Mouse (Mus musculus) T-helper 1 cell (primary cell): ENCODE data around the gene Safb.

Experiments used
- in situ Hi-C: fragments of 300-600 bp; cut with MboI, MseI; formaldehyde crosslinking; loops from one replicate; pipeline ENCODE4 v1.15.1; 2025; ENCODE audit warnings: high pct_unique_total_duplicates

Gene Safb

DNA sequence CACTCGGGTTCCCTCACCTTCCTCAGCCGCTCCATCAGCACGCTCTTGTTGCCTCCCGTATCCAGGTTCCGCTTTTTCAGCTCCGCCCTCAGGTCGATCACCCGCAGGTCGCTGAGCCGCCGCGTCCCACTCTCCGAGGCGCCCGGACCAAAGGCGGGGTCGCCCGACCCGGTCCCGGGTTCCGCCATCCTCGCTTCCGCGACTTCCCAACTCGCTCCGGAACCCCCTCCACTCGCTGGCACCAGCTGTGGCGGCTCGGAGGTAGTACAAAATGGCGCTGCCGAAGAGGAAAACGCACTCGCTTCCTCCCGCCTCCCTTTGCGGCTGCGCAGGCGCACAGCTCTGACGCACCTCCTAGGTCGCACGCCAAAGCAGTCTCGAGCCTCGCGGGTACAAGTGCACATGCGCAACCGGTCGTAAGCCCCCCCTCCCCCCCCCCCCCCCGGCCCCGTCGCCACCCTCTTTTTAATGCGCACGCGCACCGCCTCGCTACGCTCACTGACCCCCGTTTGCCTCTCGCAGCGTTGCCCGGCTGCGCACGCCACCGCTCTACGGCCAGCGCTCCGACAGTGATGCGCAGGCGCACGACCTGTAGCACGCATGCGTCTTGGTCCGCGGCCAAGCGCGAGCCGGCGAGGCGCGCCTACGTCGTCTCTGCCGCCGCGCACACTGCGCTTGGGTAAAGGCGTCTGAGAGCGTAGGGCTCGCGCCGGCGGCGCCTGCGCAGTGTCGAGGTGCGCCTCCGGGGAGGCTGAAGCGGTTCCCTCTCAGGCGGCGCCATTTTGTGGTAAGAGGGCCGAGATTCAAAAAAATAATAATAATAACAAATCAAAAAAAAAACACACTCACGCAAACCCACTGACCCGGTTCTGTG lies at the start of gene Safb, which contains the start of gene Safb2:
TSS of gene Safb (plus strand) at position 569 of the 874 bp plus-strand sequence.
TSS of gene Safb2 (minus strand) at position 329 of the 874 bp plus-strand sequence.
- in situ Hi-C loops: loop anchor here (5.0 kb wide), 1 partner anchor 88 kb away; the partner anchor contains the start of gene Ranbp3

DNA sequence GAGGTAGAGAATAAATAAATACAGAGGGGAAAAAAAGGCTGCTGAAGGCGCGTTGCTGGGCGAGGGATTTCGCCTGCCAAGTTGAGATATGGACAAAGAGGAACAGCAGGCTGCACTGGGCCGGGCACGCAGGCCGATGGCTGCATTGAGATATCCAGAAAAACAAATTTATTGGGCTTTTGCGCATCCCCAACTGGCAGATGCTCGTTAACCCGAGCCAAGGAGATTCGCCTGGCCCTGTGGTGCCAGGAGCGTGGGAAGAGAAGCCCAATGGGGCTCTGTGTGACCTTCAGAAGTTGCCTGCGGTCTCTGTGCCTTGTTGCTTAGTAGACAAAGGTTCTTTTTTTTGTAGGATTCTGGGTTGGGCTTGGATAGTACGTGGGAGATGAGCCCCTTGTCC lies 48.4 kb upstream of the Safb start:
- in situ Hi-C loops: no loop called here

DNA sequence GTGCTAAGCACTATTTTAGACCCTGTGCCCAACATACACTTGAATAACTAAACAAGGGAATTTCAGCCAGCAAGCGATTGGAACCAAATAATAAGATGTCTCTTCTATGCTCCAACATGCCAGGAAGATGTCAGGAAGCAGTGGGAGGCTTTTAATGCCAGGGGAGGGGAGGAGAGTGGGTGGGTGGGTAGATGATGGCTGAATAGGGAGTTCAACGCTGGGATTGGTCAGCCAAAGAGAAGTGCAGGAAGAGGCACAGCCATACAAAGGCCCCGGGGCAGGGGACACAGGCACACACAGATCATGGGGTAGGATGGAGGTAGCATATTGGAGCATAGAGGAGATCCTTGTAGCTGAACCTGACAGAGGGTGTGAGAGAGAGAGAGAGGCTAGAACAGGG lies 47.8 kb upstream of the Safb start:
- in situ Hi-C loops: no loop called here

GRCm38 (mm10) chr17:56537912-56538311 lies 46.7 kb upstream of the Safb start:
- in situ Hi-C loops: no loop called here

DNA sequence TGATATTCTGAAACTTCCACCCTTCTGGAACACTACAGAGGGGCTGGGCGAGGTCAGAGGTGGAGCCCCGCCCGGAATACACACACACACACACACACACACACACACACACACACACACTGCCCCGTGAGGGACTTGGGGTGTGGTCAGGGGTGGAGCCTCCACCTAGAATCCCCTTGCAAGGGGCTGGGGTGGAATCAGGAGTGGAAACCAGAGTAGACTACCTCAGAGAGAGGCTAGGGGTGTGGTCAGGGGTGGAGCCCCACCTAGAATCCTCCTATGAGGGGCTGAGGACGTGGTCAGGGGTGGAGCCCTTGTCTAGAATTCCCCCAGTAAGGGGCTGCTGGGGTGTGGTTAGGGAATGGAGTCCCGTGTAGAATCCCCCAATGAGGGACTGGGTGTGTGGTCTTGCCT lies 44.1 kb upstream of the Safb start:
- in situ Hi-C loops: no loop called here

DNA sequence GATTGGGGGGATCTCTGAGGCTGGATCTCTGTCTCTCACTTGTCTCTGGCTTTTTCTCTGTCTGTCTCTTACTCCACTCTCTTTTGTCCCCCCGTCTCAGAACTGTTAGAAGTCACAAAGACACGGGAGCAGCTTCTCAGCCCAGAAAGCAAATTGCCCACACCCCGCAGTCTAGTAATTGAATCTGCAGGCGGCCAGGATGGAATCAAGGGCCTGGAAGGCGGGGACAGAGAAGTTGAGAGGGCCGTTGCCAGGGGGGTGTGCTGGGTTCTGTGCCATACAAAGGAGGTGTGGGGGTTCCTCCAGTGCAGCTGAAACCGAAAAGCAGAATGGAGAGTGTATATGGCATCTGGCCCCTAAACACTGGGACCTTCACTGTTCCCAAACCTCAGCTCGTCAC lies 41.9 kb upstream of the Safb start:
- in situ Hi-C loops: no loop called here

- in situ Hi-C loops: no loop called here
Measured at GRCm38 (mm10) chr17:56543684-56544224, 40.9 kb upstream of the Safb start.

DNA sequence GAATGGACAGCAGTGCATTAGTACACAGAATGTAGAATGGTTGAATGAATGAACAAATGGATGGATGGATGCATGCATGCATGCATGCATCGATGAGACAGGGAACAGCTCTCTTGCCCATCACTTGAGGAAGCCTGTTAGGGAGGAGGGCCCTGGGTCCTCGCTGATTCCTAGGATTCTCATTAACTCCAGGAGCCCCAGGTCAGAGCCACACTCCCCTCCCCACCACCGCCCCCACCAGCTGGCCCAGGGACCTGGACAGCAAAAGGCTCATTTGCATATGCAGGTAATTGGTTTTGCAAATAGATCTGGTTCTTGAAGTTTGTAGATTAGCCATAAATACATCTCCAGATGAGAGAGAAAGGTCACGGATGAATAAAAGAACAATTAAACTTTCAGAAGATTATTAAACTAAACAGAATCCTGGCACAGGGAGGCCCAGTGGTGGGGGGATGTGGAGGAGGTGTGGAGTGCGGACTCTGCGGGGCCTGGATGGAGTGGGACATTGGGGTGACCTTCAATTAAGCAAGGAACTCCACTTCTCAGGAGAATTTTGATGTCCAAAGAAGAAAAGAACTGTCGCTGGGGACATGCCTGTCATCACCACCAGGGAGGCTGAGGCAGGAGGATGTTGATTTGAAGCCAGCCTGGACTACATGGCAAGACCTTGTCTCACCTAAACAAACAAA lies 39.8 kb upstream of the Safb start:
- in situ Hi-C loops: loop anchor here (5.0 kb wide), 1 partner anchor 38 kb away; no protein-coding TSS in a partner anchor

DNA sequence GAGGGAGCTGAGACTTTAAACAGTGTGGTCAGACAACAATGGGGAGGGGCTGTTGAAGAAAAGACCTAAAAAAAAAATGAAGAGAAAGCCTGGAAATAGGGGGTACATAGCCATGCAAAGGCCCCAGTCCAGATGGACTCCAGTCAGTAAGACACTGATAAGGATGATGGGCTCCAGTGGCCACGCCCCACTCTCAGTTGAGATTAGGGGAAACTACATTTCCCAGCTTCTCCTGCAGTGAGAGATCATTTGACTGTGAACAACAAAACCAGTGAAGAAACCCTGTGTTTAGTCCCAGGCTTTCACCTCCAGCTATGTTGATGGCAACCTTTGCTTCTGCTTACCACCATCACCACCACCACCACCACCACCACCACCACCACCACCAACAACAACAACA lies 38.7 kb upstream of the Safb start:
- in situ Hi-C loops: loop anchor here (5.0 kb wide), 1 partner anchor 39 kb away; no protein-coding TSS in a partner anchor

DNA sequence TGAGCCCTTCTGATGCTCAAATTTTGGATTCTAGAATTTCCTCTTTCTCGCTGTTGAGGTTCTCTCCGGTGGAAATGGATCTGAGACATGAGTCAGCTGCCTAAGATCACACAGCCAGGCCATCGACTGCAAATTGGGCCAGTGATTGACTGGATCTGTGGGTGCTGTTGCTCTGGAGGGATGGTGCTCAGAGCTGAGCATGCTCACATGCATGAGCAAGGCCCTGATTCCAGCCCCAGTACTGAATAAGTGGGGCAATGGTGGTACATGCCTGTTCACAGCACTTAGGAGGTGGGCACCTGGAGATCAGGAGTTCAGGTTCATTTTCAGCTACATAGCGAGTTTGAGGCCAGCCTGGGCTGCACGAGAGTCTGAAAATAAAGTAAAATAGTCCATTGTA lies 38.0 kb upstream of the Safb start:
- in situ Hi-C loops: loop anchor here (5.0 kb wide), 1 partner anchor 39 kb away; no protein-coding TSS in a partner anchor

DNA sequence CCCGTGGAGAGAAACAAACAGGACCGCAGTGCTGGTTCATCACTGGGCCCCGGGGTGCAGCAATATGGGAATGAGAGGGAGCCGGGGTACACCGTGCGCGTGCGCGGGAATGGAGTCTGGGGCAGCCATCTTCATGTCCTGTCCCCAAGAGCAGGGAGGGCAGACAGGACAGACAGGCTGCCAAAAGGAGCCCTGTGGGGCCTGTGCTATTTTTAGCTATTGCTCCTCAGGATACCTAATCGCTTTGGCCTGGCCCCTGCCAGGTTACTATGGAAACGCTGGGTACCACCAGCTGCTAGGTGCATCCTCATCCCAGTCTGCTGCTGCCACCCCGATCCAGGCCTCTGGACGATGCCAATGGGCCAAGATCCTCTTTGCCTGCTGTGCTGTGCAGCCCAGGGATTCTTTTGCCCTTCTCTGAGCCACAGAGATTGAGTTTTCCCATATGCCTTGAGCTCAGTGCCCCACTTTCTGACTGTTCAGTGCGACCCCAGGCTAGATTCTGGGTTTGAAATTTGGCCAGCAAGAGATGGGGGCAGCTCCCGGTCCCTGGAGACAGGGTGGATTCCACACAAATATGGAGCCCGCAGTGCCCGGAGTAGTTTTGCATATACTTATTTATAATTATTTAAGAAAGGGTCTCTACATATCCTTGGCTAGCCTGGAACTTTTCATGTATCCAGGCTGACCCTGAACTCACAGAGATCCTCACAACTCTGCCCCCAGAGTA lies 37.3 kb upstream of the Safb start:
- in situ Hi-C loops: loop anchor here (5.0 kb wide), 1 partner anchor 40 kb away; no protein-coding TSS in a partner anchor

DNA sequence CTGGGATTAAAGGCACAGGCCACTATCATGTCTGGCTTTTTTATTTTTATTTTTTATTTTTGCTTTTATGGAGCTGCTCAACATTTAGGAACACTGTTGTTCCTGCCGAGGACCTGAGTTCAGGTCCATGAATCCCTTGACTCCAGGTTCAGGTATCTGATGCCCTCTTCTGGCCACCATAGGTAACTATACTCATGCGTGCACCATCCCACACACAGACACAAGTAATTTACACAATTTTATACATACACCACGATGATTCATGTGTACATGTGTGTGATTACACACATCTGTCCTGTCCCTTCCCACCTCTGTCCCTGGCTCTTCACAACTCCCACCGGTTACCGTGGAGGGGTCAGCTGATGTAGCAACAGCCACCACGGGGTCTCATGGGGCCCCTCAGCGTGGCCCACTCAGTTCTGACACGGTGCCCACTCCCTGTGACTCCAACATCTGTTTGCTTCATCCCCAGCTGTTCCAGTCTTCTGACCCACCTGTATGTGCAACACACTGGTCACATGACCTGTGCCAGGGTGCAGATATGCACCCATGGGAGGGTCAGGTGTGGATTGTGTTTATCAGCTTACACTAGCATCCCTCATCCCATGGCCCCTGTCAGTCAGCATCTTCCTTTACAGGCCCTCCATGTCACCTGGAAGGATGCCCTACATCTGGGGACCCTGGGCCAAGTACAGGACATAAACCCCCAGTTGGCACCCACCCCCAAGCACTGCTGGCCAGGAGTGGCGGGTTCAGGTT lies 36.6 kb upstream of the Safb start:
- in situ Hi-C loops: loop anchor here (5.0 kb wide), 1 partner anchor 41 kb away; no protein-coding TSS in a partner anchor

GRCm38 (mm10) chr17:56548605-56549105 lies 36.0 kb upstream of the Safb start:
- in situ Hi-C loops: loop anchor here (5.0 kb wide), 1 partner anchor 41 kb away; no protein-coding TSS in a partner anchor

DNA sequence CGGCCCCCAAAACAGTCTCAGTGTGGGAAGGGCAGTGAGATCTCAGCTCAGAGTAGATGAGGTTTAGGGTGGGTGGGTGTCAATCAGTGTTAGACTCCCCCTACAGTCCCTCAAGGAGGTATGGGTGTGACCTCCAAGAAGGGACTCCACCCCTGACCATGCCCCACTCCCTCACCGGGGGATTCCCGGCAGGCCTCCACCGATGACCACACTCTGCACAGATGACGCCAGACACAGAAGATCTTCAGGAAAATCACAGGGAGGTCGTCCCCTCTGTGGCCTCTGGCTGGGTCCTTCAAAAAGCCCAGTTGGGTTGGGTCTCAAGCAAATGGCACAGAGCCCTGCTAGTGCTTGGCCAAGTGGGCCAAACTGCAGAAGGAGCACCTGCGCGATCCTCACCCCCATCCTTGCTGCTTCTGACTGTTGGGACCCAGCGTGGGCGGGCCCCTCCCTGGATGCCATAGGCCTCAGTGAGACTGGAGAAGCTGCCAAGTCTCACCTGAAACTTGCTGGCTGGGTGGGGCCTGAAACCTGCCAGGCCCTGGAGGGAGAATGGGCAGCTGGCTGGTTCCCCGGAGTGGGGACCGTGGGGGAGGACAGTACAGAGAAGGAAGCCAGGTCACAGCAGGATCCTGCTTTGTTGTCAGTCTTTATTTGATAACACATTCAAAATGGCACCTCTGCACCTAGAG lies 33.7 kb upstream of the Safb start:
- in situ Hi-C loops: loop anchor here (5.0 kb wide), 2 partner anchors 129 to 194 kb away; no protein-coding TSS in a partner anchor

DNA sequence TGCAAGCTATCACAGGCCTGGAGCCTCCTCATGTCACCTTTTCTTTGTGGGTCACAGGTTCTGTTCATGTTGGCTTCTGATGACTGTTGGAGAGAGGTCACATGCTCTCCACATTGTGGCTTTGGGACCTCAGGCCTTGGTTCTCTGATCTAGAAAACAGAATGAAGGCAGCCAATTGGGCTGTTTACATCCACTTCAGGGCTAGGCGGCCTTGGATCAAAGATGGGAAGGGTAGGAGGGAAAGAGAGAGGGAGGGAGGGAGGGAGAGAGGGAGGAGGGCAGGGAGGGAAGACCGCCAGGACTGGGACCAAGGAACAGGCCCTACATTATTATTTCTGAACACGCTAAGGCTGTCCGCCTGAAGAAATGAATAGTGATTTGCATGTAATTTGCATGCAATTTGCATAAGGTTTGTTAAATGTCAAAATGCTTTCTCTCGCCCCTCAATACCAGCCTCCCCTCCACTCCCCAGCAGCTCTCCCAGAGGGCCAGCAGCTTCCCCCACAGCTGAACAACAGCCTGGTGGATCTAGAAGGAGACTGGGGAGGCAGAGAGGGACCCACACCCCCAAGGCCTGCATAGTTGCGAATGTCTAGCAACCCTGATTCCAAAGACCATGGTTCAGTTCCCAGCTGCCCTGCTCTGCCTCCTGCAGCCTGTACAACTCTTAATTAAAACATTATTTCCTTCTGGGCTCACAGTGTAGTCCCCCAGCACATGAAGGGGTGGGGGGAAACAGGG lies 32.6 kb upstream of the Safb start:
- in situ Hi-C loops: loop anchor here (5.0 kb wide), 2 partner anchors 130 to 195 kb away; no protein-coding TSS in a partner anchor

GRCm38 (mm10) chr17:56552781-56553363 lies 31.8 kb upstream of the Safb start:
- in situ Hi-C loops: loop anchor here (5.0 kb wide), 2 partner anchors 131 to 196 kb away; no protein-coding TSS in a partner anchor

DNA sequence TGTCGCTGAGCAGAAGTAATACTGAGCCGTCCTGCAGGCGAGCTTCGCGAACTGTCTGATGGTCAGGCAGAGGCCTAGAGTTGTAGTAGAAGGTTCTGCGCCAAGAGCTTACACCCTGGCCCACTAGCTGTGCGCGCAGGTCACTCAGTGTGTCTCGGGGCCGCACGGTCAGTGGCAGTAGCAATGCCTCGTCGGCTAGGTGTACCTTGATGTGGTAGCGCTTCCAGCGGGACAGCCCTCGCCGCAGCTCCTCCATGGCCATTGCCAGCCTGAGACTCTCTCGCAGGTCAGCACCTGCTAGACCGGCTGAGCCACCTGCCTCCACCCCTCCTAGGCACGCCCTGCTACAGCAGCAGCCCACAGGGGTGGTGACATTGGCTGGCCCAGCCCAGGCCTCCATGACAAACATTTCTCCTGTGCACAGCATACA lies 30.5 kb upstream of the Safb start, which contains the start of gene Gm20219:
TSS of gene Gm20219 (minus strand) at position 266 of the 430 bp plus-strand sequence.
- in situ Hi-C loops: loop anchor here (5.0 kb wide), 2 partner anchors 132 to 197 kb away; no protein-coding TSS in a partner anchor

GRCm38 (mm10) chr17:56558448-56558847 lies 26.2 kb upstream of the Safb start:
- in situ Hi-C loops: no loop called here
